Mouse (Mus musculus) cerebellum, postnatal 4 days (tissue): ENCODE data around the gene Ccnt2.

Experiments
- DNase-seq, 2 experiments: peaks; one replicate each; pipeline ENCODE4 v3.0.0; 2022; ENCODE audit warnings: low spot score in 2 of 2, mixed read lengths in 1 of 2

The Ccnt2 gene

GRCm38 (mm10) chr1:127793459-127793858, 19.5 kb downstream of the Ccnt2 start:
- DNase-seq: no peak

DNA sequence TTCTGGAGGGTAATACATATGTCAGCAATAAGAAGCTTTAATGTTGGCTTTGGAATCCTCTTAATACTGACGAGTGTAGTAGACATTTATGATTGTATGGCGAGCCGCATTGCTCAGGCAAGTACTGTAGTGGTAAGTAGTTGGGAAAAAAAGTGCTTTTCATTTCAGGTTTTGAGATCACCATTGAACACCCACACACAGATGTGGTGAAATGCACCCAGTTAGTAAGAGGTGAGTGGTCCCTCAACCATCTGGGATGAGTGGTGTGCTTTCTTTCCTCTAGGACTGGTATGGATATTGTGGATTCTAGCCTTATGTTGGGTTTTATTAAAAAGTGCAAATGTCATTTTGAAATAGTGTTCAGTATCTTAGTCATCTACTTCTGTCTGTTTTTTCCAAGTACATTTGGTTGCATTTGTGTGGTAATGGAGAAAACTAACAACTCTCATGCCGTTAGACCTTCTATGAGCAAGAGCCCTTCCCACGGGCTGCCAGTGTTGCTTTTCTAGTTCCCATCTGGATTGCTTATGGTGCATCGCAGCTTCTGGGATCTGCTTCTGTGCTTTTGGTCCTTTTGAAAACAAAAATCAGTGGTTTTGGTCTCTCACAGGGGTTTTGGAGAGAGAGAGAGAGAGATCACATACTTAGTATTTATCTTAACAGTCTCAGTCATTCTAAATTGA, 21.3 kb downstream of the Ccnt2 start:
- no peak for DNase-seq

DNA sequence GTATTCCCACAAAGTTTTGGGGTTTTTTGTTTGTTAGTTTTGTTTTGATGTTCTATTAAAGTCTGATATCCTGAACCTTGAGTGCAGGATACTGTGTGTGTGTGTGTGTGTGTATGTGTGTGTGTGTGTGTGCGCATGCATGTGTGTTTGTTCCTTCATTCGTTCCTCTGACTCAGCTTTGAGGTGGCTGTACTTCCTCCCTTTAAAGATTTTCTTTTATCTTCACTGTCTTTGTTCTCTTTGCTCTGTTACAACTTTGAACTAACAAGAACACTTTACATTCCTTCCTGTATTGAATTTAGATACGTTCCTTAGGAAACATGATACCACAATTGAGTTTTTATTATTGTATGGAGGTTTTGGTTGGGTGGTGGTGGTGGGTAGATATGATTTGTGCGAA, 22.4 kb downstream of the Ccnt2 start:
- DNase-seq: no peak

DNA sequence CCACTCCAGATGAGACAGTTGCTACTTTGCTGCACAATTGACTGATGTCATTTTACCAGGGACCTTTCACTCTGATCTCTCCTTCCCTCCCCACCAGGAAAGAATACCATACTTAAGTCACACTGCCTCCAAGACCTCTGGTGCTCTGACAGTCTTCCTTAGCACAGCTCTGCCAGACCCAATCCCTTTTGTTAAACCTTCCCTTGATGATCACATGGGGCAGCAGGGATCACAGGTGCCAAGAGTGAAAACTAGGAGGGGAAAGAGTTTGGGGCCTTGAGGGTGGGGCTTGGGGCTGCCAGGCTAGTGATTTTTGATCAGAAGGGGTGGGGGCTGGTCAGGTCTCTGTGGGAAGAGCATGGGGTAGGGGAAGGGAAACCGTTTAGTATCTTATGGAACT, 22.8 kb downstream of the Ccnt2 start:
- DNase-seq: no peak

GRCm38 (mm10) chr1:127802916-127803315, 29.0 kb downstream of the Ccnt2 start:
- no peak for DNase-seq

- DNase-seq: no peak
These were observed 34.7 kb downstream of the Ccnt2 start for GRCm38 (mm10) chr1:127808671-127809070.

- no peak for DNase-seq
These were observed 39.0 kb downstream of the Ccnt2 start for GRCm38 (mm10) chr1:127812929-127813328.

DNA sequence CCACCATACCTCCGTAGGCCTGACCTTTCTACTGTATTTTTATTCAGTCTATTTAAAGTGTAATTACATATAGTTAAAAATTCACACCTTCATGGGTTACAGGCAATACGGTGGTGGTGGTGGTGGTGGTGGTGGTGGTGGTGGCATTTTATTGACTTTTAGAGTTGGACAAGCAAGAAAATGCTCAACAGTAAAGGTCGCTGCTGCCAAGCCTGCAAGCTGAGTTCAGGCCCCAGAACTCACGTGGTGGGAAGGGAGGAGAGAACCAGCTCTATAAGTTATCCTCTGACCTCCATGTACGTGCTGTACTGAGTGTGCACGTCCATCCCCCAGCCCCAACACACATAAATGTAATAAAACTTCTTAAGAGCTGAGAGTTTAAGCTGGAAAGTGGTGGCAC, 42.4 kb downstream of the Ccnt2 start:
- no peak for DNase-seq

GRCm38 (mm10) chr1:127827325-127827724, 53.4 kb downstream of the Ccnt2 start:
- no peak for DNase-seq

GRCm38 (mm10) chr1:127830215-127830921, 56.4 kb downstream of the Ccnt2 start:
- no peak for DNase-seq

DNA sequence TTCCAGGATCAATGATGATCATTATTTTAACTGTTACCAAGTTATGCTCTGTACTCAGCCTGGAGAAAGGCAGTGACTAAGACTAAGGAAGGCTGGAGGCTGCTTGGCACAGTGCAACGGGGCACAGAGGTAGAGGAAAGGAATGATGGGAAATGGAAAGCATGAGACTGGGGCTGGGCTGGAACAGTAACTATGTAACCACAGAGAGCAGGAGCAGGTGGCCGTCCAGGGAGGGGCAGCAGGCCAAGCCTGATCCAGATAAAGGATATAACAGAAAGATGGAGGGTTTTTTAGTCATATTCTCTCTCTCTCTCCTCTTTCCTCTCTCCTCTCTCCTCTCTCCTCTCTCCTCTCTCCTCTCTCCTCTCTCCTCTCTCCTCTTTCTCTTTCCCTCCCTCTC, 59.8 kb downstream of the Ccnt2 start:
- DNase-seq: no peak

DNA sequence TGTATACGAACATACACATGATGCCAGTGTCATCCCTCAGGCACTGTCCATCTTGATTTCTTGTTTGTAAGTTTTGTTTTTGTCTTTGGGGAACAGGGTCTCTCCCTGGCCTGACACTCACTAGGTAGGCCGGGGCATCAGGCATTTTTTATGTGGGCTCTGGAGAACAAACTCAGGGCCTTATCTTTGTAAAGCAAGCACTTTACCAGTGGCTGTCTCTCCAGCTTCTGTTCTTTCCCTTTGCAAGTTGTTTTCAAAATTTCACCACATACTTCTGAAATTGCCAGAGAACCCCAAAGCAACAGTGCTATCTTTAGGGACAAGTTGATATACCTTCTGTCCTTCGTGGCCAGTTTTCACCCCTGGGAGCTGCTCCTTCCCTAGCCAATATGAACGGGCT, 60.2 kb downstream of the Ccnt2 start:
- no peak for DNase-seq

DNA sequence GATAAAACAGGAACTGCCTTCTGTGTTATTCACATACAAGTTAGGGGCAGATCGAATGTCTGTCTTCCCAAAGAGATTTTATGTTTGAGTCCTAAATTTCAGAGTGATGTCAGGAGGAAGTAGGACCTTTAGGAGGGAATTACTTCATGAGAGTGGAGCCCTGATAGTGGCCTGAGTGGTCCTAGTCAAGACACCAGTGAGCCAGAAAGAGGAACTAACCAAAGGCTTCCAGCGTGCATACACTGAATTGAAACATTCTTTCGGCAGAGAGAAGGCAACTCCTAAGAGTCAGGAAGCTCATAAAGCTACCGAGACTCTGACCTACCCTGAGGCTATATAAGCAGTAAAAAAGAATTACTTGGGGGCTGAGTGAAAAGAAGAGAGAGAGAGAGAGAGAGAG, 62.7 kb downstream of the Ccnt2 start:
- DNase-seq: no peak

GRCm38 (mm10) chr1:127838602-127839001, 64.6 kb downstream of the Ccnt2 start:
- no peak for DNase-seq

- no peak for DNase-seq
These were observed 71.5 kb downstream of the Ccnt2 start for GRCm38 (mm10) chr1:127845472-127845871.

DNA sequence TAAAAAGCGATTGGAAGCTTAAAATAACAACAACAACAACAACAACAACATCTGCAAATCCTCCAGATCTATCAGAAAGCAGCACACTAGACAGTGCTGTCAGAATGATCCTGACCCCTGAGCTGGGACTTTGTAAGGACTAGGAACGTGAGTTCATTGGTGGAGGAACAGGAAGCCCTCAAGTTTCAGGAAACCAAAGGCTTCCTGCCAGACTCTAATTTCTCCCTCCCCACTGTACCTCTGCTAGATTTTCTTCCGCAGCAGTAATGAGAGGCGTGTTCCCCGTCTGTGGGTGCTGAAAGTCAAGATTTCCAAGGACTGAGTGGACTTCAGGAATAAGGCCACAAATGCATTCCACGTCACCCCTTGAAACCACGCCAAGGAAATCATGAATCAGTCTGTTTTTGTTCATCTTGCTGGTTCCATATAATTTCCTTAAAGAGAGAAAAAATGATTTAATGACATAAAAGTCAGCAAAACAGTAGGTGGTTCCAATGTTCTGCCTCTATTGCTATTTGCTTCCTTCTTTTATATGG, 76.2 kb downstream of the Ccnt2 start:
- no peak for DNase-seq

DNA sequence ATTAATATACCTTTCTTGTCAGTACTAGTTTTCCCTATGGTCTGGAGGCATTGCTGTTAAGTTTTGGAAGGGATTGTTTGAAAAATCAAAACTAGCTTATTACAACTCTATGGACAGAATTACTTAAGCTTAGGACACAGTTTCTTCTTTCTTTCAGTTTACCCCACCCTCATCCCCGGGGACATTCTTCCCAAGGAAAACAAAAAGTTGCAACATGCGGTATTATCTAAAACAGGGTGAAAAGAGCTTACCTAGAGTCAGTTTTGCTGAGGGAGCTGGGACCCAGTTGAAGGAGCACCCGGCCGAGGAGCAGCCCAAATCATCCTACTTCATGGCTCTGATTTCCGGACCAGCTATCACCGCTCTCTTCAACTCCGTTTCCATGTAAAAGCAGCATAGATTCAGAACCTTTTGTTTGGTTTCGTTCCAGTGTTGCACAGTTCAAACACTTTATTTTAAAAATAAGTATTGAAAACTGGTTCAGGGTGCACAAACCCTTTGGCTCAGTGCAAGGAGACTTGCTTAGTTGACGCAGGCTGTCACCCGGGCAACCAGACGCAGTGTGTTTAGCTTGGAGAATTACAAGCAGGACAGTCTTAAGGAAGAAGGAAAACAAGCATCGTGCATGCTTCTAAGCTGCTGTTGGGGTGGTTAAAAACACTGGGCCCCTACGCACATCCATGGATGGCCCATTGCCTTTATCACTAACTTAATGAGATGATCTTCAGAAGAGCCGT, 80.7 kb downstream of the Ccnt2 start, which contains the start of gene Map3k19:
TSS of gene Map3k19 (minus strand) at position 546 of the 737 bp plus-strand sequence.
- DNase-seq: no peak
